Mouse (Mus musculus) cerebellum, postnatal 25 days (tissue): ENCODE results near the gene Rab4a.

ENCODE experiments used
- DNase-seq, 2 experiments: peaks; one replicate each; pipeline ENCODE4 v3.0.0; 2021; ENCODE audit warnings: mixed read lengths in 2 of 2

The Rab4a gene

GRCm38 (mm10) chr8:123815325-123815724 lies 9.5 kb downstream of the Rab4a start:
- DNase-seq: peak in 1 of 2 experiments; percentile 51

- DNase-seq: no peak
Measured at GRCm38 (mm10) chr8:123816939-123817338, 11.2 kb downstream of the Rab4a start.

GRCm38 (mm10) chr8:123817747-123818146 lies 12.0 kb downstream of the Rab4a start:
- no peak for DNase-seq

GRCm38 (mm10) chr8:123819683-123820610 lies 14.2 kb downstream of the Rab4a start:
- DNase-seq: no peak

GRCm38 (mm10) chr8:123820780-123821179 lies 15.0 kb downstream of the Rab4a start:
- DNase-seq: no peak

GRCm38 (mm10) chr8:123823111-123823510 lies 17.3 kb downstream of the Rab4a start:
- peak in 1 of 2 experiments; percentile 11 for DNase-seq

GRCm38 (mm10) chr8:123823532-123824123 lies 17.8 kb downstream of the Rab4a start:
- no peak for DNase-seq

- DNase-seq: peak; percentile 48 to 72
Measured at GRCm38 (mm10) chr8:123826001-123826400, 20.2 kb downstream of the Rab4a start.

- DNase-seq: peak; percentile 53 to 66
Measured at GRCm38 (mm10) chr8:123826758-123827157, 21.0 kb downstream of the Rab4a start.

GRCm38 (mm10) chr8:123827523-123827922 lies 21.7 kb downstream of the Rab4a start:
- peak; percentile 72 for DNase-seq

- DNase-seq: peak; percentile 60 to 76
Measured at GRCm38 (mm10) chr8:123832757-123833156, 27.0 kb downstream of the Rab4a start.

GRCm38 (mm10) chr8:123835451-123835850 lies 29.7 kb downstream of the Rab4a start:
- peak; percentile 83 to 90 for DNase-seq

GRCm38 (mm10) chr8:123836354-123836753 lies 30.6 kb downstream of the Rab4a start:
- peak in 1 of 2 experiments; percentile 58 for DNase-seq

- DNase-seq: no peak
Measured at GRCm38 (mm10) chr8:123838496-123838895, 32.7 kb downstream of the Rab4a start.

GRCm38 (mm10) chr8:123840578-123841345 lies 35.0 kb downstream of the Rab4a start:
- DNase-seq: peak in 1 of 2 experiments; percentile 11

- DNase-seq: peak in 1 of 2 experiments; percentile 17
Measured at GRCm38 (mm10) chr8:123842086-123842485, 36.3 kb downstream of the Rab4a start.

- no peak for DNase-seq
Measured at GRCm38 (mm10) chr8:123844341-123844740, 38.6 kb downstream of the Rab4a start.

GRCm38 (mm10) chr8:123845114-123845513 lies 39.3 kb downstream of the Rab4a start:
- peak; percentile 19 to 23 for DNase-seq

- DNase-seq: peak in 1 of 2 experiments; percentile 29
Measured at GRCm38 (mm10) chr8:123845991-123846390, 40.2 kb downstream of the Rab4a start.

GRCm38 (mm10) chr8:123846509-123846908 lies 40.7 kb downstream of the Rab4a start:
- peak; percentile 36 to 44 for DNase-seq

GRCm38 (mm10) chr8:123847546-123847945 lies 41.8 kb downstream of the Rab4a start:
- peak; percentile 61 to 72 for DNase-seq

GRCm38 (mm10) chr8:123849352-123849751 lies 43.6 kb downstream of the Rab4a start:
- no peak for DNase-seq

- DNase-seq: peak; percentile 50 to 63
Measured at GRCm38 (mm10) chr8:123851590-123851989, 45.8 kb downstream of the Rab4a start.
